Mouse (Mus musculus) kidney, adult 9 months (tissue): ENCODE data around the gene Obox5.
"Not testable (repeated sequence)": the region's sequence is repeated elsewhere in the genome, so short reads cannot be mapped to it uniquely, and the experiment has no call there.

ENCODE experiments used
- DNase-seq: peaks from one replicate; pipeline ENCODE4 v3.0.0; 2022

Gene Obox5

DNA sequence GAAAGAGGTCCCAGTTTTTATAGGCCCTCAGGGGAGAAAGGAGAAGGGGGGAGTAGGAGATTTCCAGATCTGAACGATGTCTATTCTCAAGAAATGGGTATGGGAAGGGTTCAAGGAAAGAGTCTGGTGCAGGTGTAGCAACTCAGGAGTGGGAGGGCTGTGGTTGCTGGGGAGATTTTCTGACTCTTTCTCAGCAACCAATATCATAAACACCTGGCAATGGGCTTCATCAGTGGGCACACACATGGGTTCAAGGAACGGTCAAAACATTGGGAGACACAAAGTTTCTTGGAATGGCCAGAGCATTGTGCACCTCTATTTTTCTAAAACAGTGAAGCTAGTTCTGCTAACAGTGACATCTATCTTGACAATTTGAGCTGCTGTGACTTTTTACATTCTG, at the start of gene Obox5:
Gene Obox5 (plus strand): TSS at position 301 of the 400 bp plus-strand sequence.
- not testable (repeated sequence) for DNase-seq

GRCm38 (mm10) chr7:15749296-15749695, 635 bp upstream of the Obox5 start:
- DNase-seq: not testable (repeated sequence)
